Mouse (Mus musculus) liver, embryonic 16.5 days (tissue): ENCODE results near the gene Slc35d1. TPM values are rescaled to one million over a fixed set of nuclear protein-coding genes. Genes with fewer than 3 reads are reported as not detected.
"Not testable (repeated sequence)": the region's sequence is repeated elsewhere in the genome, so short reads cannot be mapped to it uniquely, and the experiment has no call there.

ENCODE experiments used
- ATAC-seq: fragments of 200-750 bp; cut with Nextera tagmentation; 2 replicates; pipeline ENCODE4 v1.8.0; 2017; ENCODE audit warnings: low read depth, mild to moderate bottlenecking, moderate number of reproducible peaks, moderate library complexity
- H3K27ac ChIP-seq: fragments of 300-500 bp; sonication (generic); 2 replicates; pipeline ENCODE4 v1.5.1; 2014; ENCODE audit warnings: mild to moderate bottlenecking, low read length
- H3K27me3 ChIP-seq: fragments of 300-500 bp; sonication (generic); 2 replicates; pipeline ENCODE4 v1.6.1; 2014; ENCODE audit warnings: low read depth, low read length, mixed read lengths; ENCODE audit not compliant: control insufficient read depth, insufficient read depth
- H3K36me3 ChIP-seq: fragments of 300-500 bp; sonication (generic); 2 replicates; pipeline ENCODE4 v1.6.1; 2014; ENCODE audit warnings: mild to moderate bottlenecking; ENCODE audit not compliant: control insufficient read depth, insufficient read depth
- H3K4me1 ChIP-seq: fragments of 300-500 bp; sonication (generic); 2 replicates; pipeline ENCODE4 v1.6.1; 2014; ENCODE audit warnings: low read depth, low read length, mixed read lengths; ENCODE audit not compliant: control insufficient read depth
- H3K4me2 ChIP-seq: fragments of 300-500 bp; sonication (generic); 2 replicates; pipeline ENCODE4 v1.6.1; 2014; ENCODE audit warnings: low read depth, low read length, mixed read lengths
- H3K4me3 ChIP-seq: fragments of 300-500 bp; sonication (generic); 2 replicates; pipeline ENCODE4 v1.5.1; 2014; ENCODE audit warnings: low read depth, mild to moderate bottlenecking, low read length
- H3K9ac ChIP-seq: fragments of 300-500 bp; sonication (generic); 2 replicates; pipeline ENCODE4 v1.6.1; 2014; ENCODE audit warnings: low read depth, low read length
- H3K9me3 ChIP-seq: fragments of 300-500 bp; sonication (generic); replicated peaks from 2 replicates; pipeline ENCODE4 v1.6.1; 2016; ENCODE audit warnings: low read length; ENCODE audit not compliant: control insufficient read depth
- WGBS: fragments of 180-500 bp; shearing (Covaris S2); extraction: QIAGEN DNeasy Blood & Tissue Kit; methylation state at CpG from one replicate; pipeline ENCODE4 v1.1.7; 2014; ENCODE audit not compliant: insufficient replicate concordance; 5-methylcytosine and 5-hydroxymethylcytosine counted together
- polyA plus RNA-seq: library from polyadenylated mRNA; unstranded; fragments of >200 nt; fragmentation: Nextera tagmentation; extraction: Ambion mirVana; gene quantifications from 2 replicates; pipeline ENCODE4 v1.2.1, GENCODE M21; 2015

Slc35d1 gene
- polyA plus RNA-seq, 1 experiment from 2014 or later: 4.2 TPM

GRCm38 (mm10) chr4:103174001-103174400 lies 41.0 kb downstream of the Slc35d1 start:
- no peaks in the 10 kb centered on the region for H3K27me3 ChIP-seq
- no peak overlapping the region for H3K4me3 ChIP-seq
- 93% methylated on average over 7 of the region's 7 CpGs for WGBS
- H3K9me3 ChIP-seq: no peaks in the 10 kb centered on the region
- H3K36me3 ChIP-seq: no peaks in the 10 kb centered on the region; the same call in none of the 2 replicates
- H3K9ac ChIP-seq: no peak overlapping the region
- ATAC-seq: no peak
- no peak overlapping the region for H3K27ac ChIP-seq
- H3K4me1 ChIP-seq: no peaks in the 10 kb centered on the region
- H3K4me2 ChIP-seq: no peak overlapping the region

- Histone ChIP-seq H3K9me3 (no peaks in the 10 kb centered on the region), H3K4me2 (no peak overlapping the region), H3K4me3 (no peak overlapping the region), H3K9ac (no peak overlapping the region), H3K27ac (no peak overlapping the region), H3K27me3 (no peaks in the 10 kb centered on the region), H3K4me1 (no peaks in the 10 kb centered on the region), H3K36me3 (no peaks in the 10 kb centered on the region; the same call in none of the 2 replicates)
- WGBS: 78% methylated on average over 6 of the region's 6 CpGs
- ATAC-seq: no peak
Observed at GRCm38 (mm10) chr4:103173507-103173906, 41.5 kb downstream of the Slc35d1 start.

GRCm38 (mm10) chr4:103171256-103171655 lies 43.7 kb downstream of the Slc35d1 start:
- WGBS: 76% methylated on average over 3 of the region's 3 CpGs
- Histone ChIP-seq H3K27ac (no peak overlapping the region), H3K27me3 (no peaks in the 10 kb centered on the region), H3K9me3 (no peaks in the 10 kb centered on the region), H3K36me3 (no peaks in the 10 kb centered on the region; the same call in 1 of the 2 replicates), H3K4me3 (no peak overlapping the region), H3K4me2 (no peak overlapping the region), H3K4me1 (no peaks in the 10 kb centered on the region), H3K9ac (no peak overlapping the region)
- no peak for ATAC-seq

GRCm38 (mm10) chr4:103166198-103166597 lies 48.8 kb downstream of the Slc35d1 start:
- WGBS: 73% methylated on average over 1 of the region's 1 CpGs
- H3K27ac ChIP-seq, H3K9ac ChIP-seq, H3K4me1 ChIP-seq, H3K4me3 ChIP-seq, ATAC-seq, H3K9me3 ChIP-seq, H3K27me3 ChIP-seq, H3K4me2 ChIP-seq: not testable (repeated sequence)
- H3K36me3 ChIP-seq: peaks cover 28% of the 10 kb centered on the region

- Histone ChIP-seq H3K4me2 (no peak overlapping the region), H3K4me1 (no peaks in the 10 kb centered on the region), H3K9ac (no peak overlapping the region), H3K9me3 (no peaks in the 10 kb centered on the region), H3K4me3 (no peak overlapping the region), H3K27me3 (no peaks in the 10 kb centered on the region), H3K27ac (no peak overlapping the region), H3K36me3 (peaks cover 71% of the 10 kb centered on the region)
- 90% methylated on average over 4 of the region's 4 CpGs for WGBS
- ATAC-seq: no peak
Observed at GRCm38 (mm10) chr4:103158781-103159180, 56.2 kb downstream of the Slc35d1 start.

- Histone ChIP-seq H3K36me3 (peaks cover 78% of the 10 kb centered on the region), H3K9ac (no peak overlapping the region), H3K4me1 (no peaks in the 10 kb centered on the region)
Observed at GRCm38 (mm10) chr4:103151946-103152345, 63.0 kb downstream of the Slc35d1 start.

GRCm38 (mm10) chr4:103146339-103146738 lies 68.6 kb downstream of the Slc35d1 start:
- H3K27me3 ChIP-seq: no peaks in the 10 kb centered on the region
- no peak for ATAC-seq
- H3K9me3 ChIP-seq: no peaks in the 10 kb centered on the region
- no peak overlapping the region for H3K27ac ChIP-seq
- no peak overlapping the region for H3K4me2 ChIP-seq
- H3K4me1 ChIP-seq: no peaks in the 10 kb centered on the region
- peaks cover 69% of the 10 kb centered on the region for H3K36me3 ChIP-seq
- no peak overlapping the region for H3K9ac ChIP-seq
- 44% methylated on average over 5 of the region's 5 CpGs for WGBS
- H3K4me3 ChIP-seq: no peak overlapping the region

More at GRCm38 (mm10) chr4:103151946-103152345, 63.0 kb downstream of the Slc35d1 start:
- Histone ChIP-seq H3K4me3 (no peak overlapping the region), H3K4me2 (no peak overlapping the region), H3K27ac (no peak overlapping the region), H3K27me3 (no peaks in the 10 kb centered on the region), H3K9me3 (no peaks in the 10 kb centered on the region)
- WGBS: 84% methylated on average over 5 of the region's 5 CpGs
- no peak for ATAC-seq

- H3K9me3 ChIP-seq: no peaks in the 10 kb centered on the region
- H3K4me3 ChIP-seq: no peak overlapping the region
- ATAC-seq: no peak
- no peak overlapping the region for H3K4me2 ChIP-seq
- no peak overlapping the region for H3K9ac ChIP-seq
- H3K27ac ChIP-seq: no peak overlapping the region
- H3K36me3 ChIP-seq: peaks cover 33% of the 10 kb centered on the region
- WGBS: 21% methylated on average over 1 of the region's 1 CpGs
- H3K27me3 ChIP-seq: no peaks in the 10 kb centered on the region
- no peaks in the 10 kb centered on the region for H3K4me1 ChIP-seq
Observed at GRCm38 (mm10) chr4:103136946-103137345, 78.0 kb downstream of the Slc35d1 start.

- Histone ChIP-seq H3K9ac (no peak overlapping the region), H3K27ac (no peak overlapping the region)
- no peak for ATAC-seq
Observed at GRCm38 (mm10) chr4:103126533-103126932, 88.4 kb downstream of the Slc35d1 start.

More at GRCm38 (mm10) chr4:103126533-103126932, 88.4 kb downstream of the Slc35d1 start:
- Histone ChIP-seq H3K4me2 (no peak overlapping the region), H3K9me3 (no peaks in the 10 kb centered on the region), H3K4me1 (peaks cover 11% of the 10 kb centered on the region), H3K36me3 (peaks cover 10% of the 10 kb centered on the region), H3K27me3 (no peaks in the 10 kb centered on the region), H3K4me3 (no peak overlapping the region)
- WGBS: 65% methylated on average over 4 of the region's 4 CpGs
